Mouse (Mus musculus) heart, embryonic 13.5 days (tissue): ENCODE results near the gene Tspyl3. TPM values are rescaled to one million over a fixed set of nuclear protein-coding genes. Genes with fewer than 3 reads are reported as not detected.

Experiments used
- ATAC-seq: fragments of 200-750 bp; cut with Nextera tagmentation; 2 replicates; pipeline ENCODE4 v1.8.0; 2017; ENCODE audit warnings: moderate TSS enrichment; ENCODE audit not compliant: insufficient number of reproducible peaks, low FRiP score, low TSS enrichment; ENCODE audit errors: extremely low read depth
- H3K27ac ChIP-seq: fragments of 300-500 bp; sonication (generic); replicated peaks from 2 replicates; pipeline ENCODE4 v1.5.1; 2015; ENCODE audit warnings: moderate library complexity, mild to moderate bottlenecking, inconsistent platforms
- H3K27me3 ChIP-seq: fragments of 300-500 bp; sonication (generic); replicated peaks from 2 replicates; pipeline ENCODE4 v1.6.1; 2015; ENCODE audit warnings: mild to moderate bottlenecking, inconsistent platforms
- H3K36me3 ChIP-seq: fragments of 300-500 bp; sonication (generic); 2 replicates; pipeline ENCODE4 v1.6.1; 2015; ENCODE audit warnings: mild to moderate bottlenecking, inconsistent platforms
- H3K4me1 ChIP-seq: fragments of 300-500 bp; sonication (generic); 2 replicates; pipeline ENCODE4 v1.6.1; 2015; ENCODE audit warnings: inconsistent platforms
- H3K4me2 ChIP-seq: fragments of 300-500 bp; sonication (generic); 2 replicates; pipeline ENCODE4 v1.6.1; 2015; ENCODE audit warnings: inconsistent platforms, mild to moderate bottlenecking, moderate library complexity
- H3K4me3 ChIP-seq: fragments of 300-500 bp; sonication (generic); 2 replicates; pipeline ENCODE4 v1.5.1; 2015; ENCODE audit warnings: moderate library complexity, mild to moderate bottlenecking, inconsistent platforms
- H3K9ac ChIP-seq: fragments of 300-500 bp; sonication (generic); 2 replicates; pipeline ENCODE4 v1.6.1; 2015; ENCODE audit warnings: inconsistent platforms, mild to moderate bottlenecking, moderate library complexity
- H3K9me3 ChIP-seq: fragments of 300-500 bp; sonication (generic); 2 replicates; pipeline ENCODE4 v1.6.1; 2016; ENCODE audit warnings: inconsistent platforms
- WGBS: fragments of 180-500 bp; shearing (Covaris S2); methylation state at CpG from one replicate; pipeline ENCODE4 v1.1.7; 2015; ENCODE audit warnings: mixed read lengths; 5-methylcytosine and 5-hydroxymethylcytosine counted together
- polyA plus RNA-seq: library from polyadenylated mRNA; unstranded; fragments of >200 nt; fragmentation: Nextera tagmentation; extraction: Ambion mirVana; gene quantifications from 2 replicates; pipeline ENCODE4 v1.2.1, GENCODE M21; 2015

The Tspyl3 gene
- polyA plus RNA-seq, 1 experiment from 2014 or later = 7.3 TPM

GRCm38 (mm10) chr2:153242156-153242555, 16.9 kb upstream of the Tspyl3 start:
- Histone ChIP-seq H3K27me3 (no peaks in the 10 kb centered on the region), H3K9me3 (no peaks in the 10 kb centered on the region), H3K36me3 (peaks cover 38% of the 10 kb centered on the region), H3K4me2 (peak overlapping the region; percentile 95), H3K9ac (peak overlapping the region; percentile 99), H3K27ac (no peak overlapping the region), H3K4me1 (peaks cover 40% of the 10 kb centered on the region), H3K4me3 (peak overlapping the region; percentile 98)
- WGBS = 62% methylated on average over 6 of the region's 6 CpGs
- no peak for ATAC-seq

- H3K36me3 ChIP-seq = peaks cover 36% of the 10 kb centered on the region
- ATAC-seq = peak; percentile 95
- H3K4me3 ChIP-seq = peak within 1 kb of the TSS; percentile 98
- under 1% methylated on average over 68 of the region's 72 CpGs for WGBS
- peak within 1 kb of the TSS; percentile 97 for H3K27ac ChIP-seq
- H3K9ac ChIP-seq = peak within 1 kb of the TSS; percentile 99
- peaks cover 48% of the 10 kb centered on the region for H3K4me1 ChIP-seq
- H3K9me3 ChIP-seq = no peaks in the 10 kb centered on the region
- no peaks in the 10 kb centered on the region for H3K27me3 ChIP-seq
- peak within 1 kb of the TSS; percentile 95 for H3K4me2 ChIP-seq
These were observed 16.2 kb upstream of the Tspyl3 start, which contains the start of the genes Plagl2 and Pofut1 for GRCm38 (mm10) chr2:153241250-153242014. Gene Plagl2, minus strand, starts transcription at chr2:153241426. Gene Pofut1, plus strand, starts transcription at chr2:153241533.

GRCm38 (mm10) chr2:153240701-153241235, 15.5 kb upstream of the Tspyl3 start:
- WGBS = 0% methylated on average over 30 of the region's 33 CpGs
- Histone ChIP-seq H3K9me3 (no peaks in the 10 kb centered on the region), H3K4me3 (peak overlapping the region; percentile 98), H3K4me2 (peak overlapping the region; percentile 95), H3K36me3 (peaks cover 32% of the 10 kb centered on the region), H3K27me3 (no peaks in the 10 kb centered on the region), H3K9ac (peak overlapping the region; percentile 99), H3K27ac (peak overlapping the region; percentile 97), H3K4me1 (peaks cover 53% of the 10 kb centered on the region)
- peak; percentile 23 for ATAC-seq

- 3% methylated on average over 21 of the region's 22 CpGs for WGBS
These were observed 14.7 kb upstream of the Tspyl3 start for GRCm38 (mm10) chr2:153239860-153240480.

GRCm38 (mm10) chr2:153239021-153239859, 14.0 kb upstream of the Tspyl3 start:
- peak overlapping the region; percentile 99 for H3K9ac ChIP-seq
- peak overlapping the region; percentile 95 for H3K4me2 ChIP-seq
- WGBS = 37% methylated on average over 7 of the region's 7 CpGs
- ATAC-seq = no peak
- peak overlapping the region; percentile 98 for H3K4me3 ChIP-seq
- H3K9me3 ChIP-seq = no peaks in the 10 kb centered on the region
- H3K4me1 ChIP-seq = peaks cover 56% of the 10 kb centered on the region
- peaks cover 34% of the 10 kb centered on the region for H3K36me3 ChIP-seq
- peak overlapping the region; percentile 97 for H3K27ac ChIP-seq
- H3K27me3 ChIP-seq = no peaks in the 10 kb centered on the region

More at GRCm38 (mm10) chr2:153239860-153240480, 14.7 kb upstream of the Tspyl3 start:
- H3K27ac ChIP-seq = peak overlapping the region; percentile 97
- H3K4me3 ChIP-seq = peak overlapping the region; percentile 98
- no peaks in the 10 kb centered on the region for H3K9me3 ChIP-seq
- peak overlapping the region; percentile 99 for H3K9ac ChIP-seq
- no peak for ATAC-seq
- H3K4me1 ChIP-seq = peaks cover 53% of the 10 kb centered on the region
- H3K27me3 ChIP-seq = no peaks in the 10 kb centered on the region
- H3K36me3 ChIP-seq = peaks cover 32% of the 10 kb centered on the region
- peak overlapping the region; percentile 95 for H3K4me2 ChIP-seq

DNA sequence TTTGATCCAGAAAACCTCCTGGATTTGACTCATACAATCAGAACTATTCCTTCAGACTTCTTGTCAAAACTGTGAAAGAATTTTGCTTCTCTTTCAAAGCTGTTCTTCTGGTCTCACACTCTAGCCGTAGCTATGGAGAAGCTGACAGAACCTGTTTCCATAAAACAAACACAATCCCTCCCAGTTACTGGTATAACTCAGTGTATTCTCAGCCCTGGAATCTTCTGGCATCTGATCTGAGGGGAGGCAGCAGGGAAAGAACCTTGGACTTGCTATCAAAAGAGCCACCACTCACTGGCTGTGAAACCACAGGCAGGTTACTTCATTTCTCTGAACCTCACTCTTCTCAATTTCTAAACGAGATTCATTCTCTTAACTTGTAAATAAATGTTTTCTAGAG, 13.2 kb upstream of the Tspyl3 start:
- H3K4me2 ChIP-seq = peak overlapping the region; percentile 95
- H3K4me1 ChIP-seq = peaks cover 56% of the 10 kb centered on the region
- H3K4me3 ChIP-seq = peak overlapping the region; percentile 98
- no peaks in the 10 kb centered on the region for H3K9me3 ChIP-seq
- peak overlapping the region; percentile 99 for H3K9ac ChIP-seq
- ATAC-seq = no peak
- WGBS = 58% methylated on average over 2 of the region's 2 CpGs
- H3K27me3 ChIP-seq = no peaks in the 10 kb centered on the region
- H3K36me3 ChIP-seq = peaks cover 42% of the 10 kb centered on the region
- H3K27ac ChIP-seq = peak overlapping the region; percentile 97

DNA sequence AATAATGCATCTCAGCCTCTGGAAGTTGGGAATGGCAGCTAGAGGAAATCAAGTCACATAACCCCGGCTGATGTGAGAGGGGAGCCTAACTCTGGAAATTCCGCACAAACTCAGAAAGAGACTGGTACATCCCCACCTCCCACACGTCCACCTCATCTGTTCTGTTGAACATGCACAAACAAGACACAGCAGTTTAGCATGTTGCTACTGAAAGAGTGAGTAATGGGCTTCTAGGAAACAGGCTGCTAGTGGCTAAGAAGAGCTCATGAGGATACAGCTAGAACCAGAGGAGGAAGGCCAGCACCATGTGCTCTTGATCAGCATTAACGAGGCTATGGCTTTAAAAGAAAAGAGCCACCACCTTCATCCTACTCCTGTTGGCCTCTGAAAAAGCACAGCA, 12.7 kb upstream of the Tspyl3 start:
- Histone ChIP-seq H3K9ac (peak overlapping the region; percentile 99), H3K4me1 (peaks cover 56% of the 10 kb centered on the region), H3K4me2 (peak overlapping the region; percentile 95), H3K4me3 (no peak overlapping the region), H3K36me3 (peaks cover 47% of the 10 kb centered on the region), H3K27ac (peak overlapping the region; percentile 97; the same call in 1 of the 2 replicates), H3K27me3 (no peaks in the 10 kb centered on the region), H3K9me3 (no peaks in the 10 kb centered on the region)
- WGBS = 67% methylated on average over 4 of the region's 4 CpGs
- no peak for ATAC-seq

DNA sequence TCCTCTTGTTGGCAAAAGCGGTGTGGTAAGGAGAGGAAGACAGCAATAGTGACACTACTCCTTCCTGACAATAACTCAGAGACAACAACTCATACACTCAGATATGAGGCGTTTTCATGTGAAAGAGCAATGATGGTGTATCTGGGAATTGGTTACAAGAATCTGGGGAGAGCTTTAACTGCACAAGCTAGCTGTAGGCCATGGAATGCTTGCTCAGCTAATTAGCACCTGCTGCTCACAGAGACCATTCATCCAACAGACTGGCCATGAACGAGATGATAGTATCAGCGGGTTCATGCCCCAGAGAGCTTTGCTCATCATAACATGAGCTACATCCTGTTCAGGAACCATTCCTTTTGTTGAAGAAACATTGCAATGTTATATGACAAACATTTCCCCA, 12.0 kb upstream of the Tspyl3 start:
- ATAC-seq = no peak
- Histone ChIP-seq H3K27ac (no peak overlapping the region), H3K27me3 (no peaks in the 10 kb centered on the region), H3K4me3 (no peak overlapping the region), H3K4me1 (peaks cover 50% of the 10 kb centered on the region), H3K36me3 (peaks cover 54% of the 10 kb centered on the region), H3K9me3 (no peaks in the 10 kb centered on the region), H3K4me2 (no peak overlapping the region), H3K9ac (0 out of 2 replicates have a peak overlapping the region, but pooled peaks have one; percentile 29)
- WGBS = 75% methylated on average over 4 of the region's 4 CpGs

- no peak overlapping the region for H3K27ac ChIP-seq
- no peak overlapping the region; the same call in 1 of the 2 replicates for H3K9ac ChIP-seq
- H3K4me2 ChIP-seq = no peak overlapping the region
- WGBS = 79% methylated on average over 5 of the region's 5 CpGs
- H3K4me3 ChIP-seq = no peak overlapping the region
- ATAC-seq = no peak
- no peaks in the 10 kb centered on the region for H3K27me3 ChIP-seq
- peaks cover 34% of the 10 kb centered on the region for H3K4me1 ChIP-seq
- H3K36me3 ChIP-seq = peaks cover 63% of the 10 kb centered on the region
- H3K9me3 ChIP-seq = no peaks in the 10 kb centered on the region
These were observed 3.3 kb upstream of the Tspyl3 start for GRCm38 (mm10) chr2:153228523-153228922.

GRCm38 (mm10) chr2:153227959-153228358, 2.7 kb upstream of the Tspyl3 start:
- Histone ChIP-seq H3K36me3 (peaks cover 57% of the 10 kb centered on the region), H3K9ac (no peak overlapping the region), H3K27ac (no peak overlapping the region), H3K4me3 (no peak overlapping the region), H3K27me3 (no peaks in the 10 kb centered on the region), H3K4me1 (peaks cover 34% of the 10 kb centered on the region), H3K4me2 (no peak overlapping the region), H3K9me3 (no peaks in the 10 kb centered on the region)
- no peak for ATAC-seq
- 55% methylated on average over 4 of the region's 4 CpGs for WGBS

DNA sequence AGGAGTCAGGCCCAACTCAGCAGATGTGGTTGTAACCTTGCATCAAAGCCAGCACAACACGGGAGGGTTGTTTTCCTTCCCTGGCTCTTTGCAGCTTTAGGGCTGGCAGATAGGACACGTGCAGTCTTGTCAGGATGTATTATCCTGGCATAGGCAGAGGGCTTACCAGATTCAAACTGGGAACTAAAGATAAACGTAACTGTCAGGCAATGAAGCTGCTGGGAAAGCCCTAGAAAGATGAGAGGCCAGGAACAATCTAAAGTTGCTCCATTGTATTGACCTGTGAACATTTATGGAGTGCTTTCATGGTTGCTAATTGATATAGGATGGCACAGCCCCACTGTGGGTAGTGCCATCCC, 333 bp upstream of the Tspyl3 start:
- Histone ChIP-seq H3K27ac (peak overlapping the region; percentile 55; the same call in 1 of the 2 replicates), H3K27me3 (no peaks in the 10 kb centered on the region), H3K4me1 (peaks cover 41% of the 10 kb centered on the region), H3K9me3 (no peaks in the 10 kb centered on the region), H3K9ac (peak overlapping the region; percentile 90), H3K4me3 (peak overlapping the region; percentile 66), H3K36me3 (peaks cover 33% of the 10 kb centered on the region), H3K4me2 (peak overlapping the region; percentile 85)
- WGBS = 7% methylated on average over 3 of the region's 3 CpGs
- ATAC-seq = no peak
